8 mouse cellular contexts compared by ENCODE assay signal in the genomic region with DNA sequence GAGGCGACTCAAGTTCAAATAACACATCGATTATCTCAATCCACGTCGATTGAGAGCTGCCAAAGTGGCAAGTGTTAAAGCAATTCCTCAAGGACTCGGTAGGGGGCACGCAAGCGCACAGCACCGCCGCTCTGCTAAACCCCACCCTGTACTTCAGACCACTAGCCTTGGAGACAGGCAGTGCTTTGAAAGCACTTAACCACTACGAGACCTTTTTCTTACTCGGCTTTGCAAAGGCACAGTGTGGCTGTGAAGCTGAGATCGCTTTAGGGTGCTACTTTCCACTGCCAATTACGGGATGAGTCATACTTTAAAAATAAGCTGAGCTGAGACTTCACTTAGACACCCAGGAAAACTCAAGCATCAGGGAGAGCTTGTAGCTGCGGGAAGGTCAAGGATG. TPM values are rescaled to one million over a fixed set of nuclear protein-coding genes. Genes with fewer than 3 reads are reported as not detected.
DNase-seq lines count a peak whose midpoint lies in the region; ATAC-seq and TF ChIP-seq lines count a peak whose summit lies in the region.

No protein-coding gene starts in this region.

- H3K4me1 ChIP-seq in hindbrain, embryonic 14.5 days (replicated peaks; ENCODE audit: control insufficient read depth, insufficient read depth, low read length) = no peaks in the 10 kb centered on the region

- no peak overlapping the region for H3K4me3 ChIP-seq in hindbrain, embryonic 14.5 days (replicated peaks; ENCODE audit: low read length)
- no peak overlapping the region for H3K4me3 ChIP-seq in left cerebral cortex, adult 2 months

- H3K4me2 ChIP-seq in hindbrain, embryonic 14.5 days (replicated peaks) = no peak overlapping the region

- H3K9ac ChIP-seq in hindbrain, embryonic 14.5 days = no peak overlapping the region

- peak; percentile 74 for DNase-seq in kidney, adult 18-20 months
- DNase-seq in kidney, adult 11 months = no peak
- DNase-seq in cerebellum, adult 11-12 months = peak; percentile 30
- peak; percentile 50 to 56 for DNase-seq in frontal cortex, postnatal 10 days (ENCODE audit: low spot score in 2 of 2)
- DNase-seq in hindbrain, embryonic 14.5 days (ENCODE audit: low spot score) = peak; percentile 62
- peak; percentile 59 to 62 for DNase-seq in left cerebral cortex, adult 2 months (ENCODE audit: extremely low spot score in 1 of 2, low spot score in 2 of 2)
- DNase-seq in spleen, adult 12 weeks (ENCODE audit: low spot score) = peak; percentile 23

- TF ChIP-seq CTCF in left cerebral cortex, adult 2 months (IDR thresholded peaks at IDR 0.05) = peak; percentile 80

- no peak overlapping the region for H3K27ac ChIP-seq in hindbrain, embryonic 14.5 days
- H3K27ac ChIP-seq in left cerebral cortex, adult 2 months = peak overlapping the region; percentile 71

- H3K36me3 ChIP-seq in hindbrain, embryonic 14.5 days (replicated peaks; ENCODE audit: control insufficient read depth, insufficient read depth) = no peaks in the 10 kb centered on the region

- intact Hi-C loops in left cerebral cortex, adult 2 months (cut with DNase I) = no loop called here

- 11% methylated on average over 14 of the region's 14 CpGs for WGBS in hindbrain, embryonic 14.5 days

- no peaks in the 10 kb centered on the region for H3K27me3 ChIP-seq in hindbrain, embryonic 14.5 days (ENCODE audit: control insufficient read depth, insufficient read depth, low read length)

- H3K9me3 ChIP-seq in hindbrain, embryonic 14.5 days (ENCODE audit: control insufficient read depth, low read length) = no peaks in the 10 kb centered on the region

- no peak for ATAC-seq in hindbrain, embryonic 14.5 days (ENCODE audit: low FRiP score)
- peak; percentile 100 for ATAC-seq in megakaryocyte progenitor cell, adult 5-6 weeks (replicated peaks; ENCODE audit: poor library complexity)

RNA-seq across cellular contexts. Expression of a gene that starts 9.7 kb away (rescaled TPM):
- 2.9 and 3.2 TPM in 2 replicates for polyA plus RNA-seq in hindbrain, embryonic 14.5 days (2014; fragmentation: Nextera tagmentation; extraction: Ambion mirVana)
- 10 to 100 TPM; 40.4 to 50.7 TPM for total RNA-seq in left cerebral cortex, adult 2 months (2021)
- 36.5 and 37.1 TPM in 2 replicates for total RNA-seq in megakaryocyte progenitor cell, adult 5-6 weeks (2015)
- total RNA-seq in megakaryocyte progenitor cell, adult 5-6 weeks (2017) = 7.3 and 8.1 TPM in 2 replicates
